Mouse (Mus musculus) right cerebral cortex, adult 18-20 months (tissue): ENCODE data around the gene Map4k1.

ENCODE experiments used
- DNase-seq: peaks from one replicate; pipeline ENCODE4 v3.0.0; 2022; ENCODE audit warnings: mixed read lengths

Map4k1 gene

GRCm38 (mm10) chr7:28981651-28982273 lies at the start of gene Map4k1, which contains the start of gene Eif3k:
Gene Map4k1 (plus strand): TSS chr7:28982050.
Gene Eif3k (minus strand): TSS chr7:28981864.
- DNase-seq: peak; percentile 99

GRCm38 (mm10) chr7:28932421-28933041 lies 49.3 kb upstream of the Map4k1 start:
- DNase-seq: no peak

GRCm38 (mm10) chr7:28933825-28934224 lies 48.0 kb upstream of the Map4k1 start:
- no peak for DNase-seq

- DNase-seq: no peak
Measured at GRCm38 (mm10) chr7:28936787-28937186, 45.1 kb upstream of the Map4k1 start.

GRCm38 (mm10) chr7:28938654-28939053 lies 43.2 kb upstream of the Map4k1 start:
- no peak for DNase-seq

- DNase-seq: no peak
Measured at GRCm38 (mm10) chr7:28939418-28940183, 42.2 kb upstream of the Map4k1 start.

- DNase-seq: no peak
Measured at GRCm38 (mm10) chr7:28941129-28941528, 40.7 kb upstream of the Map4k1 start.

- DNase-seq: no peak
Measured at GRCm38 (mm10) chr7:28941542-28941941, 40.3 kb upstream of the Map4k1 start.

GRCm38 (mm10) chr7:28943451-28944180 lies 38.2 kb upstream of the Map4k1 start:
- no peak for DNase-seq

- DNase-seq: no peak
Measured at GRCm38 (mm10) chr7:28944756-28945415, 37.0 kb upstream of the Map4k1 start.

- no peak for DNase-seq
Measured at GRCm38 (mm10) chr7:28945416-28946270, 36.2 kb upstream of the Map4k1 start.

- no peak for DNase-seq
Measured at GRCm38 (mm10) chr7:28946271-28946610, 35.6 kb upstream of the Map4k1 start.

- no peak for DNase-seq
Measured at GRCm38 (mm10) chr7:28948746-28949145, 33.1 kb upstream of the Map4k1 start.

GRCm38 (mm10) chr7:28949298-28949697 lies 32.6 kb upstream of the Map4k1 start:
- no peak for DNase-seq

- DNase-seq: no peak
Measured at GRCm38 (mm10) chr7:28950346-28951037, 31.4 kb upstream of the Map4k1 start.

- no peak for DNase-seq
Measured at GRCm38 (mm10) chr7:28951764-28952163, 30.1 kb upstream of the Map4k1 start.

GRCm38 (mm10) chr7:28952786-28953185 lies 29.1 kb upstream of the Map4k1 start:
- peak; percentile 28 for DNase-seq

GRCm38 (mm10) chr7:28953476-28954376 lies 28.1 kb upstream of the Map4k1 start:
- DNase-seq: no peak

GRCm38 (mm10) chr7:28954773-28955172 lies 27.1 kb upstream of the Map4k1 start:
- DNase-seq: no peak

GRCm38 (mm10) chr7:28955295-28955897 lies 26.5 kb upstream of the Map4k1 start:
- DNase-seq: no peak
